Mouse (Mus musculus): ENCODE measurements at regions not wholly inside any gene's neighbourhood (a gene's known extent, or its start where the extent isn't known, plus 50 kb on each side); places are given as distances from the start of the nearest gene placed in this dataset.

- H3K4me2 ChIP-seq, result no peak overlapping the region
- no peak overlapping the region for H3K27ac ChIP-seq
- no peaks in the 10 kb centered on the region for H3K36me3 ChIP-seq (replicated peaks)
- WGBS, result 53% methylated on average over 2 of the region's 2 CpGs
- H3K9me3 ChIP-seq, result no peaks in the 10 kb centered on the region
- no peak overlapping the region for H3K9ac ChIP-seq
- H3K4me1 ChIP-seq, result no peaks in the 10 kb centered on the region
- ATAC-seq (replicated peaks), result no peak
- no peak overlapping the region for H3K4me3 ChIP-seq
- no peaks in the 10 kb centered on the region for H3K27me3 ChIP-seq (replicated peaks)
Measured at GRCm38 (mm10) chr17:49368476-49369269, 59.5 kb upstream of the Mocs1 start.

GRCm38 (mm10) chr17:49377626-49378025 is 50.5 kb upstream of the Mocs1 start:
- ATAC-seq (replicated peaks), result no peak
- no peak overlapping the region for H3K9ac ChIP-seq
- H3K27ac ChIP-seq, result no peak overlapping the region
- no peak overlapping the region for H3K4me3 ChIP-seq
- H3K36me3 ChIP-seq (replicated peaks), result no peaks in the 10 kb centered on the region
- H3K27me3 ChIP-seq (replicated peaks), result no peaks in the 10 kb centered on the region
- no peaks in the 10 kb centered on the region for H3K9me3 ChIP-seq
- 77% methylated on average over 11 of the region's 11 CpGs for WGBS
- no peak overlapping the region for H3K4me2 ChIP-seq
- H3K4me1 ChIP-seq, result no peaks in the 10 kb centered on the region
